Mouse (Mus musculus) adipocyte (in vitro differentiated cells): ENCODE data around the gene Ranbp3.
A peak's percentile ranks its signal among the peaks of the same experiment; 100 is the strongest.

ENCODE experiments used
- DNase-seq: peaks from one replicate; pipeline ENCODE4 v3.0.0-alpha.2; 2016; ENCODE audit warnings: low spot score

Ranbp3 gene

DNA sequence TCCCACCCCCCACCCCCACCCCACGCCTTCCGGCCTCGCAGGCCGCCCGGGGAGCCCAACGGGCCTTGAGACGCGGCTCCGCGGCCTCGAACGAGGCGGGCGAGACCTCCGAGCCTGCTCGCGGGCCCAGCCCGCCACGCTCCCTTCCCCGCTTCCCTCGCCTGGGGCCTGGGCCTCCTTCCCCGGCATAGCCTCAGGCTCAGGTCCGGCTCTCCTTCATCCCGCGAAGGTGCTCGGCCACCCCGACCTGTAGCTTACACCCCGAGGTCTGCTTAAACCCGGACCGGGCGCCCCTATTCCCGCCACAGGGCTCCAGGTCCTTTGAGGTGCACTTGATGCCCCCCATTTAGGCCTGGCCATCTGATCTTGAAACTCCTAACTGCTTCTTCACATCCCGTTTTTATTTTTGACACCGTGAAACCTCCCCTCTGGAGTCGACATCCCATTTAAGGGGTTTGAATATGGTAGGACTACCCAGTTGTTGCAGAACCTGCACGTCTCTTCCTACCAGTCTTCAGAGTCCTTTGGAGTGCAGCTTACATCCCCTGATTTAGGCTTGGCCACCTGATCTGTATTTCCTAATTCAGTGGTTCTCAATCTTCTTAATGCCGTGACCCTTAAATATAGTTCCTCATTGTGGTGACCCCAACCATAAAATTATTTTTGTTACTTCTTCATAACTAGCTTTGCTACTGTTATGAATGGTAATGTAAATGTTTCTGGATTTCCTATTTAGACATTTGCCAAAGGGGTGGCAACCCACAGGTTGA lies 738 bp downstream of the Ranbp3 start:
- DNase-seq, result peak; percentile 30

- DNase-seq, result no peak
These were observed 8.7 kb downstream of the Ranbp3 start for GRCm38 (mm10) chr17:56681791-56682190.

- DNase-seq, result no peak
These were observed 9.8 kb downstream of the Ranbp3 start for GRCm38 (mm10) chr17:56682880-56683279.

DNA sequence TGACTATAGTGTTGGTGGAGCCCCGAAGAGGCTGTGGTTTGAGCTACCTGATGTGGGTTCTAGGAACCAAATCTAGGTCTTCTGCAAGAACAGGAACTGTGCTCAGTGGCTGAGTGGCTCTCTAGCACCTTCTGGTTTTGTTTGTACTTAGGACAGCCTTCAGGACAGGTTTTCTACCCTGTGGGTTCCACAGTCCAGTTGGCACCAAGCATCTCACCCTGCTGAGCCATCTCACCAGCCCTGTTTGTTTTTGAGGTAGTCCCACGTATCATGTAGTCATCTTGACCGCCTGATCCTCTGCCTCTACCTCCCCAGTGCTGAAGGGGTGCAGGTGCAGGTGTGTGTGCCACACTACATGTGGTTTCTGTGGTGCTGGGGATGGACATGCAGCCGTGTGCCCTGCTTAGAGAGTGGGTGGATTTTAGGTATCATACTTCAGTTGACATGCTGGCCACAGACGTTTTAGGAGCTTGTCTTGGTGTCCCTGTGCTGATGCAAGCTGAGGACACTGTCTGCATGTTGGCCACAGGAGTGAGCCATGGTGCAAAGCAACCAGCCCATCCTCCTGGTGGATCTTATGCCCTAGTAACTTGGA lies 10.5 kb downstream of the Ranbp3 start:
- no peak for DNase-seq

DNA sequence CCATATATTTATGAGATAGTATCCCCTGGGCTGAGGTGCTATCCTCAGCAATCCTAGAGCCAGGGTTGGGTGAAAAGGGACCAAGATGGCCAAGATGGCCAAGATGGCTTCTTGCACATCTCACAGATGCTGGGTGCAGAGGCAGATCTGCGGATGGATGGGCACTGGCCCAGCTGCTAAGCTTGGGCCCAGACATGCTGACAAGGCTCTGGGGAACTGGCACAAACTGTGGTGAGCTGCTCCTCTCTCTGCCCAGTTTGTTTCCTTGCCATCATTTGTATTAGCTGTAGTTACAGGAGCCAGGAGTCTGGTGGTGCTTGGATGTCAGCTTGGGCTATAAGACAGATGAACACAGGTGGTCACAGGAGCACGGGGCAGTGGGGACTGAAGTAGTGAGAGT lies 11.6 kb downstream of the Ranbp3 start:
- DNase-seq, result peak; percentile 38

GRCm38 (mm10) chr17:56686801-56687200 lies 13.7 kb downstream of the Ranbp3 start:
- DNase-seq, result no peak

DNA sequence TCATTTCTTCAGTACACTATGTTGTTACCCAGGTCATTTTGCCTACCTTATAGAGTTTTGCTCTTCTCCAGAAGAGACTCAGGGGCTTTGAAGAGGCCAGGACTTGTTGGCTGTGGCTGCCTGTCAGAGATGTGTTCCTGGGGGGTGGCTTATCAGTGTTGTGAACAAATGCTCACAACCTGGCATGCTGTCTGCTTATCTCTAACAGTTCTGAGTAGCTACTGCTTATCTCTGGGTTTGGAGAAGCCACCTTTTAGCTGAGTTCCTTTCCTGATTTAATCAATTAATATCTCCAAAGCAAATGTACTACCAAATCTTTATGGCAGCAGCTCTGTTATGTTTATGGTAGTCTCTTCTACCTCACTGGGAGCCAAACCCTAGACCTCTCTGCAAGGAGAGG lies 15.0 kb downstream of the Ranbp3 start:
- no peak for DNase-seq

GRCm38 (mm10) chr17:56688689-56689088 lies 15.6 kb downstream of the Ranbp3 start:
- no peak for DNase-seq

DNA sequence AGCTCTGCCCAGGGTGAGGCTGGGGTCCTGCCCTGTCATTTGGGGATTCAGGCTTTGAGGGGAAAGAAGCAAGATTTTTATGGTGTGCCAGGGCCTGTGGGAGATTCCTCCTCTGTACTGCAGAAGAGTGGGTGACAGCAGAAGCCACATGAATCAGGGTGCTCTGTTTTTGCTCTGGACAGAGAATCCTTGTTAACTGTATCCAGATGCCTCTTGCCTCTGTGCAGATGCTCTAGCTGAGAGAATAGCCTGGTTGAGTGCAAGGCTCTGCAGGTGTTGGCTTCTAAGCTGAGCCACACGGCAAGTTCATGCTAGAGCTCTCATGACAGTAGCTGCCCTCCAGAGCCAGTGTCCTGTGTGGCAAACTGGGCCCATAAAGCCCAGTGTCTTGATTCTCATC lies 20.3 kb downstream of the Ranbp3 start:
- DNase-seq, result no peak

- peak; percentile 83 for DNase-seq
These were observed 20.8 kb downstream of the Ranbp3 start for GRCm38 (mm10) chr17:56693851-56694310.

GRCm38 (mm10) chr17:56700451-56700850 lies 27.4 kb downstream of the Ranbp3 start:
- no peak for DNase-seq

- no peak for DNase-seq
These were observed 29.9 kb downstream of the Ranbp3 start for GRCm38 (mm10) chr17:56703038-56703437.

DNA sequence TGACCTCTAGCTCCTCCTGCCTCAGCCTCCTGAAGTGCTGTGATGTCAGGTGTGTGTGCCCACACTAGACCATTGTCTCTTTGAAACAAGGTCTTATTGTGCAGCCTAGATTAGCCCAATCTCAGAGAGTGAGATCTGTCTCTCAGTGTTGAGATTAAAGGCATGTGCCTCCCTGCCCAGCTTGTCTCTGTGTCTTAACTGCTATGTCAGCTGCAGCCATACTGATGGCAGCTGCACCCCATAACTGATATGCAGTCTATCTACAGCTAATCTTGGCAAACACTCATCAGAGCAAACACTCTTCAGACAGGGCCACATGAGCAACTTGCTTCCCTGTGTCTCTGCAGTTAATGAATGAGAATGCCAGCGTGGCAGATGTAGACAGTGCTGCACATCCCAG lies 33.4 kb downstream of the Ranbp3 start:
- DNase-seq, result no peak

DNA sequence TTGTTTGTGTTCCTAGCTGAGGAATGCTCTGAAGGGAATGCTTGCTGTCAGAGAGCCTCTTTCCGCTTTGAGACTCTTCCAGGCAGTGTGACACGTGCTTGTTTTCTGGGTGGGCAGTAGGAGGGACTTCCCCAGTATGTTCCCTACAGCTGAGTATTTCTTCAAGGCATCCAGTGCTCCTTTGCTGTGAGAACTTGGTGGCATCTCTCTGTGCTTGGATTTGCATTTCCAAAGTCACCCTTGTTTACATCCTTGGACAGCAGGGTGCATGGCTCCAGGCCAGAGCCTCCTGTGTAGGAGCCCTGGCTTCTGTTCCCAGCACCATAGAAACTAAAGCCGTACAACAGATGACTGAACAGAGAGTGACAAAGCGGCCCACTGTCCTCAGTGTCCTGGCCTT lies 35.6 kb downstream of the Ranbp3 start:
- DNase-seq, result no peak

- no peak for DNase-seq
These were observed 36.6 kb downstream of the Ranbp3 start for GRCm38 (mm10) chr17:56709708-56710107.

DNA sequence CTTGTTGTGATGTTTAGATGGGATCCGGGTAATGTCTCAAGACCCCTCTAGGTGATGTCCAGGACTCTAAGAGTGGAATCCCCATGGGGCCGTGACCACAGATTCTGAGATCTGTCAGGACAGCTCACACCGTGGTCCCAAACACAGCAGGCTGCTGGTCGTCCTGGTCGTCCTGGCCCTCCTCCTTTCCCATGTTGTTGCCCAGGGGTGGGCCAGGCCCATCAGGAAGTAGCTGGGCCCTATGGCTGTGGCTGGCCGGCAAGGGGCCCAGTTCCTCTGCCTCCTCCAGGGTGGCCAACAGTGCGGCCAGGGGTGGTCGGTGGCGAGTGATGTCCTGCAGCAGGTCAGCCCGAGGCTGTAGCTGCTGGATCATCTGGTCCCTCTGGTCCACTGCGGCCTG lies 42.3 kb downstream of the Ranbp3 start:
- no peak for DNase-seq

DNA sequence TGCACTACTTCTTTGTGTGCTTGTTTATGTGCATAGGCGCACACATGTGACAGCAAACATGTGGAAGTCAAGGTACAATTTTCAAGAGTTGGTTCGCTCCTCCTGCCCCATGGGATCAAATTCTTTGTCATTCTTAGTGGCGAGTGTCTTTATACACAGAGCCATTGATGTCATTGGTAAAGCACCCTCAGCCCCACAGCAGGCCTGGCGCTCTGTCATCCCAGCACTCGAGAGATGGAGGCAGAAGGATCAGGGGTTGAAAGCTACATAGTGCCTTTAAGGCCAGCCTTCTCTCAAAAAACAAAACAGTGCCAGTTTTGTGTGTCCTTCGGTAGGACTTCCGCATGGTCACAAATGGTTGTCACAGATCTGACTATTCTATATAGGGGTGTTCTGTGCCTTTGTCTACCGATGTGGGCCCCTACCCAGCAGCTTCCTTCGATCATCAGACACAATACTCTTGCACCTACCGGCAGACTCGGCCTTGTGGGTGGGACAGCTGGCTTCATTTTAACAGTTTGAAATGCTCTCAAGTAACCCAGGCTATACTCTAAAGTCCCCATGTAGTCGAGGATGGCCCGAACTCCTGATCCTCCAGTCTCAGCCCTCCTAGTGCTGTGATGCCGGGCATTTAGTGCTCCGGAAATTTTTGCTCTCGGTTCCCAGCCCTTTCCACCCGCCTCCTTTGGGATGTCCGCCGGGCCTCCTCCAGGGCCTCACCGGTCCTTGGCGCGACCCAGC lies 43.0 kb downstream of the Ranbp3 start:
- peak; percentile 27 for DNase-seq

- DNase-seq, result peak; percentile 100
These were observed 43.7 kb downstream of the Ranbp3 start for GRCm38 (mm10) chr17:56716655-56717362.

- DNase-seq, result peak; percentile 98
These were observed 44.4 kb downstream of the Ranbp3 start, which contains the start of the genes Ndufa11 and Vmac for GRCm38 (mm10) chr17:56717363-56718058. Ndufa11 (plus strand) TSS chr17:56717767. Vmac (minus strand) TSS chr17:56718022.

DNA sequence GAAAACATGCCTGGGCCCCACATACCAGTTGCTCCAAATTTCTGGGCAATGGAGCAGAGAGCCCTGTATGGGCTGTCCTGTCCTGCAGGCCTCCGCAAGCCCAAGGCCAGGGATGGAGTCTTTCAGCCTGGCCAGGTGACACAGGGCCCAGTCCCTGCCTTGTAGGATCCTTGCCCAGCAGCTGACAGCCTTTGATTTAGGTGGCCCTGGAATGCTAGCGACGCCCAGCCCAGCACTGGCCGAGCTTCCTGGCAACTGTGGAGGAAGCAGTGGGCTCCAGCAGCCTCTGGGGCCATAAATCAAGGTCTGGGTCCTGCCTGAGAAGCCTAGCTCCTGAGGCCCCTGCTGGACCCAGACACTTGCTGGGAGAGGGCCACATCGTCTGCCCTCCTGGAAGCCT lies 49.3 kb downstream of the Ranbp3 start:
- no peak for DNase-seq

DNA sequence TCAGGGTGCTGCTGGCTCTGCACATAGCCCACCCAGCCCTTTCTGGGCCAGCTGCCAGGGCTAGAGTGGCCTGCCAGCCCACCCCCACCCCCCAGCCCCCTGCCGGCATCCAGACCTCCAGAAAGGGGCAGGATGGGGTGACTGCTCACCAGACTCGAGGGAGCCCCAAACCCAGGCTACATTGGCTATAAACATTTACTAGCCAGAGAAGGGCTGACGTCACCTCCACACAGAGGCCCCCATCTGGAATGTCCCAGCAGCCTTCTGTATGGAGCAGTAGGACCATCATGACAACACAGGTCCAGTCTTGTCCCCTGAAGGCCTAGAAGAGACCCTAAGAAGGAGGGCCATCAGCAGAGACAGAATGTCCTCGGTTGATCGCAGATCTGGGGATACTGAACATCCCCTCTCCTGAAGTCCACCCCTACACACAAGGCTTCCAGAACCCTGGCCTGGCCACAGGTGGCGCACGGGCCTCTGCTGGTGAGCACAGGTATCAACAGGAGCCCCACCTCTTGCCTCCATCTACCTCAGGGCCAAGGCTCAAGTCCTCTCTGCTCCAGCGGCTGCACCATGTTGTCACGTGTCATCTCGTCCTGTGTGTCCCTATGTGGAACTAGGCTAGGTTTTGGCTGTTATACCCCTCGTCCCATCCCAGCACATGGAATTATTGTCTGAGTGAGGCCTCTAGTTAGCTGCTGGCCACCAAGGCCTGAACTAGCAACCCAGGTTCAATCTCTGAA lies 50.5 kb downstream of the Ranbp3 start:
- DNase-seq, result no peak
